Mouse (Mus musculus) telencephalon, adult 2 months (tissue): ENCODE measurements around the gene Sh3tc1.

Experiments
- DNase-seq: peaks from one replicate; pipeline ENCODE4 v3.0.0-alpha.2; 2011; ENCODE audit warnings: low read depth, low spot score

Sh3tc1 gene

GRCm38 (mm10) chr5:35755131-35755733 lies 15.4 kb upstream of the Sh3tc1 start:
- peak; percentile 55 for DNase-seq

- no peak for DNase-seq
Observed at GRCm38 (mm10) chr5:35751016-35751415, 11.2 kb upstream of the Sh3tc1 start.

- no peak for DNase-seq
Observed at GRCm38 (mm10) chr5:35750026-35750425, 10.2 kb upstream of the Sh3tc1 start.

GRCm38 (mm10) chr5:35749416-35749815 lies 9.6 kb upstream of the Sh3tc1 start:
- DNase-seq: no peak

- no peak for DNase-seq
Observed at GRCm38 (mm10) chr5:35746910-35747309, 7.1 kb upstream of the Sh3tc1 start.

GRCm38 (mm10) chr5:35745406-35745805 lies 5.6 kb upstream of the Sh3tc1 start:
- DNase-seq: no peak

GRCm38 (mm10) chr5:35743990-35744722 lies 4.4 kb upstream of the Sh3tc1 start:
- DNase-seq: peak; percentile 63

GRCm38 (mm10) chr5:35743238-35743951 lies 3.6 kb upstream of the Sh3tc1 start:
- DNase-seq: no peak

- DNase-seq: no peak
Observed at GRCm38 (mm10) chr5:35741225-35741820, 1.5 kb upstream of the Sh3tc1 start.

- no peak for DNase-seq
Observed at GRCm38 (mm10) chr5:35740716-35741115, 929 bp upstream of the Sh3tc1 start.

GRCm38 (mm10) chr5:35739005-35739404 lies 782 bp downstream of the Sh3tc1 start:
- no peak for DNase-seq

- DNase-seq: no peak
Observed at GRCm38 (mm10) chr5:35737231-35737901, 2.4 kb downstream of the Sh3tc1 start.

GRCm38 (mm10) chr5:35733523-35733922 lies 6.3 kb downstream of the Sh3tc1 start:
- no peak for DNase-seq

- no peak for DNase-seq
Observed at GRCm38 (mm10) chr5:35731006-35731405, 8.8 kb downstream of the Sh3tc1 start.

- no peak for DNase-seq
Observed at GRCm38 (mm10) chr5:35730552-35730951, 9.2 kb downstream of the Sh3tc1 start.

- no peak for DNase-seq
Observed at GRCm38 (mm10) chr5:35729844-35730243, 9.9 kb downstream of the Sh3tc1 start.

- no peak for DNase-seq
Observed at GRCm38 (mm10) chr5:35728957-35729460, 10.8 kb downstream of the Sh3tc1 start.

GRCm38 (mm10) chr5:35728344-35728956 lies 11.3 kb downstream of the Sh3tc1 start:
- DNase-seq: no peak

GRCm38 (mm10) chr5:35727447-35727846 lies 12.3 kb downstream of the Sh3tc1 start:
- no peak for DNase-seq

GRCm38 (mm10) chr5:35725840-35726239 lies 13.9 kb downstream of the Sh3tc1 start:
- no peak for DNase-seq

- DNase-seq: no peak
Observed at GRCm38 (mm10) chr5:35723900-35724299, 15.9 kb downstream of the Sh3tc1 start.
